Mouse (Mus musculus) olfactory bulb, adult 2 months (tissue): ENCODE measurements around the gene Med13l. TPM values are rescaled to one million over a fixed set of nuclear protein-coding genes. Genes with fewer than 3 reads are reported as not detected.

Source experiments
- H3K27ac ChIP-seq: fragments of 200-500 bp; 2 replicates; pipeline ENCODE4 v1.5.1; 2012; ENCODE audit warnings: low read depth, low read length; ENCODE audit not compliant: insufficient read depth
- H3K4me1 ChIP-seq: fragments of 200-500 bp; 2 replicates; pipeline ENCODE4 v1.6.1; 2012; ENCODE audit warnings: low read length; ENCODE audit not compliant: control insufficient read depth, insufficient read depth
- H3K4me3 ChIP-seq: fragments of 200-500 bp; 2 replicates; pipeline ENCODE4 v1.5.1; 2012; ENCODE audit warnings: mild to moderate bottlenecking, low read depth, low read length, moderate library complexity; ENCODE audit not compliant: insufficient read depth
- CTCF ChIP-seq: fragments of 200-500 bp; IDR thresholded peaks from 2 replicates; pipeline ENCODE4 v1.5.1; 2012; ENCODE audit warnings: low read depth, mild to moderate bottlenecking, low read length, moderate library complexity; ENCODE audit not compliant: insufficient read depth
- POLR2A ChIP-seq: fragments of 200-500 bp; IDR thresholded peaks from 2 replicates; pipeline ENCODE4 v1.6.1; 2012; ENCODE audit warnings: mild to moderate bottlenecking, low read depth, low read length, moderate library complexity; ENCODE audit not compliant: insufficient read depth
- WGBS: fragments of 180-500 bp; shearing (Covaris S2); methylation state at CpG from one replicate; pipeline ENCODE4 v1.1.7; 2018; 5-methylcytosine and 5-hydroxymethylcytosine counted together
- polyA plus RNA-seq: library from polyadenylated mRNA; stranded (reverse); fragments of >200 nt; gene quantifications from 2 replicates; pipeline ENCODE4 v1.2.4, GENCODE M21; 2012; ENCODE audit warnings: low replicate concordance; ENCODE audit not compliant: missing spikeins, insufficient read depth, insufficient read length

Med13l gene
- polyA plus RNA-seq, 1 experiment: not detected

DNA sequence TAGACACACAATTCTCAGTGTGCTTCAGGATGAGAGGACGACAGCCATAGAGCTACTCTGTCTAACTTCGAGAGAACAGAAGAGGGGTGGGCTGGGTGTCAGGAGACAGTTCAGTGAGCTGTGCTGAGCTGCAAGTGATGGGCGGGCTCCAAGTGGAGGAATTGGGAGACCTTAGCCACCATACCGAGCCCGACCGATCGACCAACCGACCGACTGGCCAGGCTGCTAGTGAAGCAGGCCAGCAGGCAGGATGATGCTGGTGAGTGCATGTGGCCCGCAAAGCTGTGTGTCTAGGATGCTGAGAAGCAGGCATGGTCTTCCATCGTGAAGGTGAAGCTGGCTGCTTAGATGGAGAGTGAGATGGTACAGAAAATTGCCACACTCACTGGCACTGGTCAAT, 94.1 kb downstream of the Med13l start:
- peaks cover 20% of the 10 kb centered on the region for H3K4me1 ChIP-seq
- no peak for TF ChIP-seq POLR2A
- TF ChIP-seq CTCF: no peak
- 72% methylated on average over 11 of the region's 11 CpGs for WGBS
- no peak overlapping the region for H3K4me3 ChIP-seq
- no peak overlapping the region for H3K27ac ChIP-seq

DNA sequence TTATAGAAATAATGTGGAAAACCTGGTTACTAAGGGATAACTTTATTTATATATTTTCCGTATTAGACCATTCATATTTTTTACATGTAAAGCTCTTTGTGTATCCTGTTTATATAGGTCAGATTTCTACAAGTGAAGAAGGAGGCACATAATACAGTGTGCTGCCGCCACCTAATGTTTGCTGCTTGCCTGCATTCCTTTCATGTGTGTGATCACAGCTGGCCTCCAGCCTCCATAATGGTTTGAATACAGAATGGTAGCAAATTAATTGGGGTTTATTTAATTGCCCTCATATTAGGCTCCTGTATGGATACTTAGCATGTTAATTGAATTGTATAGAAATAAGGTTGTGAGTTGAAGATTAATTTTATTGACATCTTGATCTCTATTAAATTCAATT, 94.5 kb downstream of the Med13l start:
- WGBS: 24% methylated on average over 2 of the region's 2 CpGs
- Histone ChIP-seq H3K4me1 (peaks cover 20% of the 10 kb centered on the region), H3K4me3 (no peak overlapping the region), H3K27ac (no peak overlapping the region)
- TF ChIP-seq POLR2A (no peak), CTCF (no peak)

- TF ChIP-seq POLR2A (no peak), CTCF (no peak)
- peaks cover 20% of the 10 kb centered on the region for H3K4me1 ChIP-seq
- H3K4me3 ChIP-seq: no peak overlapping the region
- no peak overlapping the region for H3K27ac ChIP-seq
- 52% methylated on average over 7 of the region's 7 CpGs for WGBS
Observed at GRCm38 (mm10) chr5:118655428-118655827, 94.9 kb downstream of the Med13l start.

- Histone ChIP-seq H3K4me3 (no peak overlapping the region), H3K27ac (no peak overlapping the region), H3K4me1 (peaks cover 16% of the 10 kb centered on the region)
- TF ChIP-seq CTCF: no peak
- no peak for TF ChIP-seq POLR2A
- WGBS: 85% methylated on average over 6 of the region's 6 CpGs
Observed at GRCm38 (mm10) chr5:118655966-118656365, 95.5 kb downstream of the Med13l start.

- 74% methylated on average over 7 of the region's 7 CpGs for WGBS
- no peak overlapping the region for H3K27ac ChIP-seq
- TF ChIP-seq CTCF (no peak), POLR2A (no peak)
- H3K4me3 ChIP-seq: no peak overlapping the region
- peaks cover 15% of the 10 kb centered on the region for H3K4me1 ChIP-seq
Observed at GRCm38 (mm10) chr5:118658256-118658837, 97.9 kb downstream of the Med13l start.

DNA sequence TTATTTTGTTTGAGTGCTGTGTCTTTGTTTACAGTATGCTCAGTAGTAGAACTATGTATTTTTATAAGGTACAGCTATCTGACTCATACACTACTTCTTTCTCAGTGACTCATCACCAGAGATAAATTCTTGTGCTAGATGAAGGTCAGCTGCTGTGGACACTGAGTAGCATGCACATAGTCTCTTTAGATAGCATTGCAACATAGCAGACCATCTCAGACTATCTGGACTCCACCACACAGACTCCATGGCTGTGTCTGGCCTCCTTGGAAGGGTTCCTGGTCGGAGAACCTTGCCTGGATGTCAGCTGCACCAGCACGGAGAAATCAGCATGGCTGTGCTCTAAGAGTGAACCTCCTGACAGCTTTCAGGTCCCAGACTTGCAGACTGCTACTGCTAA, 99.2 kb downstream of the Med13l start:
- no peak overlapping the region for H3K4me3 ChIP-seq
- 64% methylated on average over 2 of the region's 2 CpGs for WGBS
- H3K4me1 ChIP-seq: peaks cover 19% of the 10 kb centered on the region
- no peak for TF ChIP-seq POLR2A
- TF ChIP-seq CTCF: no peak
- no peak overlapping the region for H3K27ac ChIP-seq

DNA sequence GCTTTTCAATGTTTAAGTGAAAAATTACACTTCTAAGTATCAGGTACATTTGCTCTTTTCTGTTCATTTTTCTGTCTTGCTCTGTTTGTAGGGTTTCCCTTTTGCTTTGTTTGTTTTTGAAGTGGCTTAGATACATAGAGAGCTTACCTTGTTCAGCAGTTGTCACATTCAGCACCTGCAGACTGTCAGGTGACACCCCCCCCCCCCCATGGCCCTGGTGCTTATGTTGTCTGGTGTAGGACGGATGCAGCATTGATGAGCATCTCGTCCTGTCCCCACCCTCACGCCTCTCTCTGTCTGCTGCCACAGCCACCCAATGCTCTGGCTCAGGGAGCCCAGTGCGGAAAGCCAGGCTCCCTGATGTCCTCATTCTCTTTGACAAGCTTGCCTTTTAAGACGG, 101.3 kb downstream of the Med13l start:
- peaks cover 23% of the 10 kb centered on the region for H3K4me1 ChIP-seq
- no peak for TF ChIP-seq CTCF
- no peak for TF ChIP-seq POLR2A
- 78% methylated on average over 5 of the region's 5 CpGs for WGBS

DNA sequence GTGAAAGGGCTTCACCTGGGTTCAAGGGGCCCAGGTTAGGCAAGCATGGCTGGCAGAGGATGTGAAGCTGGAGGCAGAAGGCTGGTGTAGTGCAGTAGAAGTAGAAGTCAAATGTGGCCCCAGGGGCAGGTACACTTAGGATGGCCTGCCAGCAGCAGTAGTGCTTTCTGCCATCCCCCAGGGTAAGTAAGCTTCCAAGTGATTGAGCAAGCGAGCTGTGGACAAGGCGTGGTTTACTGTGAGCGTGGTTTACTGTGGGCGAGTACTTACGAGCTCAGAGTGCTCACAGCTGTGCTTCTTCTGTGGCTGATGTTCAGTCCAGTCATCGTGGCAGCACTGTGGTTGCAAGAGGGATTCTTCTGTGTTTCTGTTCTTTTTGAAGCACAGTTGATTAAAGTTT, 103.5 kb downstream of the Med13l start:
- H3K4me1 ChIP-seq: peaks cover 28% of the 10 kb centered on the region
- H3K27ac ChIP-seq: no peak overlapping the region
- H3K4me3 ChIP-seq: no peak overlapping the region
- TF ChIP-seq POLR2A (no peak), CTCF (no peak)
- WGBS: 45% methylated on average over 6 of the region's 6 CpGs

More for the DNA sequence above, 101.3 kb downstream of the Med13l start:
- Histone ChIP-seq H3K4me3 (no peak overlapping the region), H3K27ac (no peak overlapping the region)

DNA sequence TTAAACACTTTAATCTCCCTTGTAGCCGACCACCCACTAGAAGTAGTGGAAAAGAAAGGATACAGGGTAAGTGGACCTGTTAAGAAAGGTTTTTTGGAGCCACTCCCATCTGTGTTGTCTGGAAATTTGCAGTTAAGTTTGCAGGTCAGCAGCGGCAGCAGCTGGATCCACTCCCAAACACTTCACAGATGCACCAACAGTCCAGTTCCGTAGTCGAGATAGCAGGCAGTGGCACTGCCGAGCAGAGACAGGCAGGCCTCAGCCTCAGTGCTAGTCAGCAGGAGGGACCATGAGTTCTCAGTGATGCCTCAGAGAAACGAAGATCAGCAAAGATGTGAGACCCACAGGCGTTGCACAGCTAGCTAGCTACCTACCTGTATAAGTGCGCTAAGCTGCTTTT, 104.5 kb downstream of the Med13l start:
- Histone ChIP-seq H3K4me1 (peaks cover 30% of the 10 kb centered on the region), H3K4me3 (no peak overlapping the region), H3K27ac (no peak overlapping the region)
- WGBS: 91% methylated on average over 8 of the region's 8 CpGs
- TF ChIP-seq CTCF: no peak
- no peak for TF ChIP-seq POLR2A
